Mouse (Mus musculus) intestine, embryonic 15.5 days (tissue): Measurements from ENCODE around the gene Tcl1b3. TPM values are rescaled to one million over a fixed set of nuclear protein-coding genes. Genes with fewer than 3 reads are reported as not detected.

ENCODE experiments used
- polyA plus RNA-seq: library from polyadenylated mRNA; unstranded; fragments of >200 nt; fragmentation: Nextera tagmentation; extraction: Ambion mirVana; gene quantifications from 2 replicates; pipeline ENCODE4 v1.2.1, GENCODE M21; 2015

The Tcl1b3 gene
- polyA plus RNA-seq, 1 experiment from 2014 or later: not detected

Other genes starting within 250 kb of the Tcl1b3 start
- 0.50 and 0.76 TPM in 2 replicates for gene Syne3, start 181.2 kb upstream of the Tcl1b3 start, polyA plus RNA-seq
- gene Glrx5, start 158.4 kb upstream of the Tcl1b3 start, polyA plus RNA-seq: 184 and 190 TPM in 2 replicates
- gene Tcl1b2, start 45.0 kb upstream of the Tcl1b3 start, polyA plus RNA-seq: not detected in 2 replicates
- gene Tcl1b1, start 31.4 kb upstream of the Tcl1b3 start, polyA plus RNA-seq: not detected in 2 replicates
- not detected in 2 replicates for gene Tcl1b5, start 14.7 kb upstream of the Tcl1b3 start, polyA plus RNA-seq
- not detected in 2 replicates for gene Tcl1b4, start 10.9 kb downstream of the Tcl1b3 start, polyA plus RNA-seq
- gene Tcl1, start 31.8 kb downstream of the Tcl1b3 start, polyA plus RNA-seq: not detected in 2 replicates
- gene Tunar, start 142.8 kb downstream of the Tcl1b3 start, polyA plus RNA-seq: 0.06 and 0.21 TPM in 2 replicates